Mouse (Mus musculus) cerebellum, adult 2 months (tissue): ENCODE measurements around the gene Prmt3.

Experiments
- CTCF ChIP-seq: fragments of 200-500 bp; IDR thresholded peaks from 2 replicates; pipeline ENCODE4 v1.5.1; 2011; ENCODE audit warnings: low read depth, mild to moderate bottlenecking, control low read depth, low read length, moderate library complexity, borderline replicate concordance; ENCODE audit not compliant: insufficient read depth
- POLR2A ChIP-seq: fragments of 200-500 bp; IDR thresholded peaks from 2 replicates; pipeline ENCODE4 v1.6.1; 2011; ENCODE audit warnings: low read length, control low read depth, borderline replicate concordance; ENCODE audit not compliant: insufficient read depth

DNA sequence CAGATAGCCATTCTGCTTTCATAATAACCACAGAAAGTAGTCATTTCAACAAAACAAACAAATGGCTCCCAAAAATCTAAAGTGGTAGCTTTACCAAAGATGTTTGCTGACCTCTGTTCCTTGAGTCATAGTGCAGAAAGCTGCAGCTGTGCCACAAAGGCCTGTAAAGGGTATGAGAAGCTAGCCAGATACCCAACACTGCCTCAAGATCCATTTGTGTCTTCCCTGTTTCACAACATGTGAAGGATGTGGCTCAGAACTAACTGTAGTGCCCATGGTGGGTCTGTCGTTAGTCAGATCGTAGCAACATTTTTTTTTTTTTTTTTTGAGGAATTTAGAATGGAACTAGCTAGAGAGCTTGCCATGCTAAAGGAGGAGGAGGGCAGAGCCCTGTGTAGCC lies 46.4 kb downstream of the Prmt3 start:
- TF ChIP-seq CTCF (no peak), POLR2A (no peak)
